Comparison of ENCODE assay signal across 10 mouse cellular contexts in genomic region chr2:60801571-60802155, GRCm38 (mm10).
A peak's percentile ranks its signal among the peaks of the same experiment; 100 is the strongest.
DNase-seq lines count a peak whose midpoint lies in the region; ATAC-seq and TF ChIP-seq lines count a peak whose summit lies in the region.
"Had no signal": no experiment of that assay in that cellular context is flagged by ENCODE, and none has a peak within 500 bp of the region (broad histone marks: within the 10 kb centered on the region; RNA-seq: fewer than 3 reads in every experiment).

No protein-coding gene starts in this region.

- 77% methylated on average over 12 of the region's 12 CpGs for WGBS in heart, postnatal 0 days
- 33% methylated on average over 12 of the region's 12 CpGs for WGBS in embryonic facial prominence, embryonic 10.5 days
- WGBS in hindbrain, embryonic 15.5 days = 48% methylated on average over 12 of the region's 12 CpGs
- 17% methylated on average over 12 of the region's 12 CpGs for WGBS in midbrain, embryonic 10.5 days

- H3K27ac ChIP-seq in heart, postnatal 0 days (ENCODE audit: low read depth) = 0 out of 2 replicates have a peak overlapping the region, but pooled peaks have one; percentile 27
- no peak overlapping the region for H3K27ac ChIP-seq in embryonic facial prominence, embryonic 10.5 days (replicated peaks)
- H3K27ac ChIP-seq in hindbrain, embryonic 15.5 days (replicated peaks) = no peak overlapping the region
- no peak overlapping the region for H3K27ac ChIP-seq in midbrain, embryonic 10.5 days (replicated peaks)

- H3K4me1 ChIP-seq in heart, postnatal 0 days (ENCODE audit: control insufficient read depth, insufficient read depth) = peaks cover 5% of the 10 kb centered on the region; the same call in 1 of the 2 replicates
- peaks cover 75% of the 10 kb centered on the region for H3K4me1 ChIP-seq in embryonic facial prominence, embryonic 10.5 days
- H3K4me1 ChIP-seq in hindbrain, embryonic 15.5 days (replicated peaks) = peaks cover 49% of the 10 kb centered on the region
- peaks cover 54% of the 10 kb centered on the region for H3K4me1 ChIP-seq in midbrain, embryonic 10.5 days

- H3K9ac ChIP-seq in heart, postnatal 0 days (replicated peaks; ENCODE audit: low read depth, low read length) = no peak overlapping the region
- no peak overlapping the region for H3K9ac ChIP-seq in hindbrain, embryonic 15.5 days

- no peaks in the 10 kb centered on the region for H3K9me3 ChIP-seq in heart, postnatal 0 days (replicated peaks; ENCODE audit: control insufficient read depth, low read length)
- no peaks in the 10 kb centered on the region for H3K9me3 ChIP-seq in embryonic facial prominence, embryonic 10.5 days
- H3K9me3 ChIP-seq in hindbrain, embryonic 15.5 days = no peaks in the 10 kb centered on the region
- H3K9me3 ChIP-seq in midbrain, embryonic 10.5 days (replicated peaks) = no peaks in the 10 kb centered on the region

- ATAC-seq in heart, postnatal 0 days (ENCODE audit: insufficient read depth, low read depth) = no peak
- ATAC-seq in hindbrain, embryonic 15.5 days (ENCODE audit: low FRiP score, low read depth) = 0 out of 2 replicates have a peak, but pooled peaks have one; percentile 32

- no peak overlapping the region; the same call in 1 of the 2 replicates for H3K4me3 ChIP-seq in heart, postnatal 0 days (ENCODE audit: low read depth, low read length)
- peak overlapping the region; percentile 37 for H3K4me3 ChIP-seq in embryonic facial prominence, embryonic 10.5 days
- H3K4me3 ChIP-seq in hindbrain, embryonic 15.5 days = no peak overlapping the region
- H3K4me3 ChIP-seq in midbrain, embryonic 10.5 days = peak overlapping the region; percentile 43

- intact Hi-C loops in left cerebral cortex, postnatal 4 days (cut with DNase I) = loop anchor here (5.0 kb wide), 1 partner anchor 601 kb away; no protein-coding TSS in a partner anchor

- peak overlapping the region; percentile 27; the same call in 1 of the 2 replicates for H3K4me2 ChIP-seq in heart, postnatal 0 days (ENCODE audit: low read depth, low read length)
- H3K4me2 ChIP-seq in hindbrain, embryonic 15.5 days = peak overlapping the region; percentile 31; the same call in 1 of the 2 replicates

- H3K27me3 ChIP-seq in heart, postnatal 0 days (ENCODE audit: control insufficient read depth, insufficient read depth, low read length) = no peaks in the 10 kb centered on the region
- peaks cover 45% of the 10 kb centered on the region for H3K27me3 ChIP-seq in embryonic facial prominence, embryonic 10.5 days (replicated peaks; ENCODE audit: low read depth, poor library complexity, severe bottlenecking)
- H3K27me3 ChIP-seq in hindbrain, embryonic 15.5 days = no peaks in the 10 kb centered on the region
- peaks cover 95% of the 10 kb centered on the region for H3K27me3 ChIP-seq in midbrain, embryonic 10.5 days (ENCODE audit: low read depth, poor library complexity, severe bottlenecking)

- TF ChIP-seq EP300 in heart, postnatal 0 days (IDR thresholded peaks at IDR 0.05; ENCODE audit: low read depth) = no peak

- H3K36me3 ChIP-seq in heart, postnatal 0 days (replicated peaks; ENCODE audit: control insufficient read depth, insufficient read depth, low read length) = peaks cover 12% of the 10 kb centered on the region; the same call in 1 of the 2 replicates
- peaks cover 9% of the 10 kb centered on the region for H3K36me3 ChIP-seq in embryonic facial prominence, embryonic 10.5 days (replicated peaks)
- H3K36me3 ChIP-seq in hindbrain, embryonic 15.5 days = no peaks in the 10 kb centered on the region
- no peaks in the 10 kb centered on the region for H3K36me3 ChIP-seq in midbrain, embryonic 10.5 days

- TF ChIP-seq CTCF in heart, postnatal 0 days (IDR thresholded peaks at IDR 0.05; ENCODE audit: low read depth) = no peak

- DNase-seq in heart, postnatal 0 days (ENCODE audit: low spot score) = no peak
- DNase-seq in heart, adult 18-20 months = no peak
- no peak for DNase-seq in embryonic facial prominence, embryonic 10.5 days (ENCODE audit: low spot score)
- DNase-seq in midbrain, embryonic 10.5 days (ENCODE audit: low spot score) = no peak
- no peak for DNase-seq in right cerebral cortex, adult 18-20 months
- DNase-seq in layer of hippocampus, postnatal 10 days (ENCODE audit: low spot score in 2 of 2) = no peak
- no peak for DNase-seq in left cerebral cortex, postnatal 4 days
- DNase-seq: cerebellum, adult 11-12 months; thymus, adult 2 months had no signal

Comparison
In these comparisons a context has a peak if more than half of its experiments do, and no peak if none do; other contexts are left out.
1. H3K4me3 ChIP-seq: peak in embryonic facial prominence, embryonic 10.5 days (single experiment) and midbrain, embryonic 10.5 days (single experiment); none in heart, postnatal 0 days (single experiment) and hindbrain, embryonic 15.5 days (single experiment).